Comparison of ENCODE assay signal across 8 mouse cellular contexts in genomic region chr2:170596726-170597125, GRCm38 (mm10). TPM values are rescaled to one million over a fixed set of nuclear protein-coding genes. Genes with fewer than 3 reads are reported as not detected.
DNase-seq lines count a peak whose midpoint lies in the region; ATAC-seq and TF ChIP-seq lines count a peak whose summit lies in the region.

No protein-coding gene starts in this region.

- no peak overlapping the region for H3K27ac ChIP-seq in hindbrain, embryonic 14.5 days
- no peak overlapping the region for H3K27ac ChIP-seq in hindbrain, embryonic 12.5 days
- no peak overlapping the region for H3K27ac ChIP-seq in cortical plate, adult 2 months (ENCODE audit: insufficient read depth, low read length)
- peak overlapping the region; percentile 67 for H3K27ac ChIP-seq in limb, embryonic 10.5 days

- TF ChIP-seq CTCF in cortical plate, adult 2 months (IDR thresholded peaks at IDR 0.05; ENCODE audit: extremely low read depth, insufficient read depth, low read length) = peak; percentile 74

- H3K27me3 ChIP-seq in hindbrain, embryonic 14.5 days (ENCODE audit: control insufficient read depth, insufficient read depth, low read length) = no peaks in the 10 kb centered on the region
- no peaks in the 10 kb centered on the region for H3K27me3 ChIP-seq in hindbrain, embryonic 12.5 days
- no peaks in the 10 kb centered on the region for H3K27me3 ChIP-seq in limb, embryonic 10.5 days (ENCODE audit: low read depth, poor library complexity, severe bottlenecking)

- DNase-seq in hindbrain, embryonic 14.5 days (ENCODE audit: low spot score) = peak; percentile 64
- peak; percentile 34 for DNase-seq in WW6 (ENCODE audit: low read depth, low spot score)
- peak; percentile 30 for DNase-seq in induced T-regulatory cell, adult 2 months (ENCODE audit: low read depth)
- DNase-seq in limb, embryonic 10.5 days (ENCODE audit: low spot score) = peak; percentile 76
- DNase-seq in retina, postnatal 7 days (ENCODE audit: low read depth, low spot score) = peak; percentile 32
- no peak for DNase-seq in spleen, postnatal 14 days (ENCODE audit: low spot score in 2 of 2)

- H3K36me3 ChIP-seq in hindbrain, embryonic 14.5 days (replicated peaks; ENCODE audit: control insufficient read depth, insufficient read depth) = no peaks in the 10 kb centered on the region
- H3K36me3 ChIP-seq in hindbrain, embryonic 12.5 days = no peaks in the 10 kb centered on the region
- H3K36me3 ChIP-seq in limb, embryonic 10.5 days = no peaks in the 10 kb centered on the region

- no peak overlapping the region for H3K9ac ChIP-seq in hindbrain, embryonic 14.5 days
- no peak overlapping the region for H3K9ac ChIP-seq in hindbrain, embryonic 12.5 days

- 0% methylated on average over 1 of the region's 1 CpGs for WGBS in hindbrain, embryonic 14.5 days
- 29% methylated on average over 1 of the region's 1 CpGs for WGBS in hindbrain, embryonic 12.5 days
- WGBS in limb, embryonic 10.5 days = 0% methylated on average over 1 of the region's 1 CpGs

- H3K4me3 ChIP-seq in hindbrain, embryonic 14.5 days (replicated peaks; ENCODE audit: low read length) = no peak overlapping the region
- H3K4me3 ChIP-seq in hindbrain, embryonic 12.5 days = no peak overlapping the region
- no peak overlapping the region for H3K4me3 ChIP-seq in cortical plate, adult 2 months (ENCODE audit: insufficient read depth, low read length)
- H3K4me3 ChIP-seq in limb, embryonic 10.5 days = no peak overlapping the region

- no peak for TF ChIP-seq POLR2A in cortical plate, adult 2 months (IDR thresholded peaks at IDR 0.05; ENCODE audit: extremely low read depth, insufficient read depth, low read length)

- peaks cover 5% of the 10 kb centered on the region for H3K9me3 ChIP-seq in hindbrain, embryonic 14.5 days (ENCODE audit: control insufficient read depth, low read length)
- 0 out of 2 replicates have a peak, but pooled peaks cover 6% of the 10 kb centered on the region for H3K9me3 ChIP-seq in hindbrain, embryonic 12.5 days (replicated peaks)
- H3K9me3 ChIP-seq in limb, embryonic 10.5 days (replicated peaks) = no peaks in the 10 kb centered on the region

- no peak for ATAC-seq in hindbrain, embryonic 14.5 days (ENCODE audit: low FRiP score)
- no peak for ATAC-seq in hindbrain, embryonic 12.5 days (ENCODE audit: low FRiP score)

- H3K4me2 ChIP-seq in hindbrain, embryonic 14.5 days (replicated peaks) = no peak overlapping the region
- no peak overlapping the region for H3K4me2 ChIP-seq in hindbrain, embryonic 12.5 days (replicated peaks)

- no peaks in the 10 kb centered on the region for H3K4me1 ChIP-seq in hindbrain, embryonic 14.5 days (replicated peaks; ENCODE audit: control insufficient read depth, insufficient read depth, low read length)
- no peaks in the 10 kb centered on the region for H3K4me1 ChIP-seq in hindbrain, embryonic 12.5 days
- no peaks in the 10 kb centered on the region for H3K4me1 ChIP-seq in cortical plate, adult 2 months (ENCODE audit: control insufficient read depth, insufficient read depth, low read length)
- H3K4me1 ChIP-seq in limb, embryonic 10.5 days = peaks cover 25% of the 10 kb centered on the region

RNA-seq across cellular contexts. Expression of gene 4930470P17Rik, which starts 5.1 kb away (rescaled TPM):
- polyA plus RNA-seq in hindbrain, embryonic 14.5 days (2014; fragmentation: Nextera tagmentation; extraction: Ambion mirVana) = 0.13 and 0.14 TPM in 2 replicates
- not detected in 2 replicates for polyA plus RNA-seq in hindbrain, embryonic 12.5 days (2016; fragmentation: Nextera tagmentation; extraction: Ambion mirVana)
- polyA plus RNA-seq in cortical plate, adult 2 months (2012; rRNA removed) = not detected in 2 replicates
- polyA plus RNA-seq in limb, embryonic 10.5 days (2016; fragmentation: Nextera tagmentation; extraction: Ambion mirVana) = not detected in 2 replicates

Comparison
In these comparisons a context has a peak if more than half of its experiments do, and no peak if none do; other contexts are left out.
1. DNase-seq: peak in hindbrain, embryonic 14.5 days (single experiment), WW6 (single experiment), induced T-regulatory cell, adult 2 months (single experiment), limb, embryonic 10.5 days (single experiment) and retina, postnatal 7 days (single experiment); none in spleen, postnatal 14 days (0 of 2).